Mouse (Mus musculus): Measurements from ENCODE around the gene Rps28. TPM values are rescaled to one million over a fixed set of nuclear protein-coding genes. Genes with fewer than 3 reads are reported as not detected.

Rps28 gene
- polyA plus RNA-seq, 1 experiment from 2014 or later = 868 TPM

GRCm38 (mm10) chr17:33810334-33811141 lies 13.8 kb downstream of the Rps28 start, which contains the start of gene Kank3:
TSS of gene Kank3 (plus strand) at chr17:33810519.
- H3K27ac ChIP-seq = no peak within 1 kb of the TSS
- WGBS = under 1% methylated on average over 36 of the region's 36 CpGs
- H3K4me1 ChIP-seq = 0 out of 2 replicates have a peak, but pooled peaks cover 11% of the 10 kb centered on the region

GRCm38 (mm10) chr17:33808192-33808591 lies 16.2 kb downstream of the Rps28 start:
- Histone ChIP-seq H3K27ac (no peak overlapping the region), H3K27me3 (peaks cover 24% of the 10 kb centered on the region), H3K9me3 (replicated peaks) (no peaks in the 10 kb centered on the region), H3K9ac (0 out of 2 replicates have a peak overlapping the region, but pooled peaks have one; percentile 21), H3K4me3 (no peak overlapping the region), H3K4me1 (0 out of 2 replicates have a peak, but pooled peaks cover 11% of the 10 kb centered on the region), H3K36me3 (ENCODE audit: poor library complexity, severe bottlenecking) (no peaks in the 10 kb centered on the region), H3K4me2 (no peak overlapping the region)
- 49% methylated on average over 10 of the region's 10 CpGs for WGBS
- ATAC-seq = no peak

More at GRCm38 (mm10) chr17:33810334-33811141, 13.8 kb downstream of the Rps28 start, which contains the start of gene Kank3:
- peak within 1 kb of the TSS; percentile 47 for H3K4me3 ChIP-seq
- peak; percentile 100 for ATAC-seq
- peak within 1 kb of the TSS; percentile 60 for H3K9ac ChIP-seq
- no peaks in the 10 kb centered on the region for H3K9me3 ChIP-seq (replicated peaks)
- H3K36me3 ChIP-seq (ENCODE audit: poor library complexity, severe bottlenecking) = no peaks in the 10 kb centered on the region
- peaks cover 21% of the 10 kb centered on the region for H3K27me3 ChIP-seq
- peak within 1 kb of the TSS; percentile 77 for H3K4me2 ChIP-seq

GRCm38 (mm10) chr17:33807181-33807888 lies 17.0 kb downstream of the Rps28 start:
- Histone ChIP-seq H3K9ac (no peak overlapping the region), H3K36me3 (ENCODE audit: poor library complexity, severe bottlenecking) (no peaks in the 10 kb centered on the region), H3K4me3 (no peak overlapping the region), H3K27me3 (peaks cover 16% of the 10 kb centered on the region), H3K4me1 (0 out of 2 replicates have a peak, but pooled peaks cover 11% of the 10 kb centered on the region), H3K4me2 (no peak overlapping the region), H3K27ac (no peak overlapping the region), H3K9me3 (replicated peaks) (no peaks in the 10 kb centered on the region)
- no peak for ATAC-seq
- WGBS = 62% methylated on average over 8 of the region's 9 CpGs

- H3K27me3 ChIP-seq = peaks cover 2% of the 10 kb centered on the region; the same call in 1 of the 2 replicates
- no peaks in the 10 kb centered on the region for H3K4me1 ChIP-seq
- 67% methylated on average over 1 of the region's 1 CpGs for WGBS
- no peak overlapping the region for H3K27ac ChIP-seq
- H3K36me3 ChIP-seq (ENCODE audit: poor library complexity, severe bottlenecking) = no peaks in the 10 kb centered on the region
- H3K9ac ChIP-seq = no peak overlapping the region
- H3K9me3 ChIP-seq (replicated peaks) = no peaks in the 10 kb centered on the region
- no peak for ATAC-seq
- H3K4me3 ChIP-seq = no peak overlapping the region
- no peak overlapping the region for H3K4me2 ChIP-seq
Measured at GRCm38 (mm10) chr17:33804745-33805144, 19.6 kb downstream of the Rps28 start.

- no peak overlapping the region for H3K27ac ChIP-seq
- ATAC-seq = no peak
- no peak overlapping the region for H3K9ac ChIP-seq
- H3K36me3 ChIP-seq (ENCODE audit: poor library complexity, severe bottlenecking) = no peaks in the 10 kb centered on the region
- peaks cover 2% of the 10 kb centered on the region; the same call in 1 of the 2 replicates for H3K27me3 ChIP-seq
- no peak overlapping the region for H3K4me2 ChIP-seq
- no peak overlapping the region for H3K4me3 ChIP-seq
- no peaks in the 10 kb centered on the region for H3K4me1 ChIP-seq
- H3K9me3 ChIP-seq (replicated peaks) = no peaks in the 10 kb centered on the region
- WGBS = 58% methylated on average over 4 of the region's 4 CpGs
Measured at GRCm38 (mm10) chr17:33804205-33804604, 20.2 kb downstream of the Rps28 start.

- no peak for ATAC-seq
- Histone ChIP-seq H3K4me1 (no peaks in the 10 kb centered on the region), H3K9me3 (replicated peaks) (no peaks in the 10 kb centered on the region), H3K4me2 (no peak overlapping the region), H3K9ac (no peak overlapping the region), H3K27ac (no peak overlapping the region), H3K4me3 (no peak overlapping the region), H3K27me3 (peaks cover 2% of the 10 kb centered on the region; the same call in 1 of the 2 replicates), H3K36me3 (ENCODE audit: poor library complexity, severe bottlenecking) (no peaks in the 10 kb centered on the region)
- 1% methylated on average over 2 of the region's 2 CpGs for WGBS
Measured at GRCm38 (mm10) chr17:33802221-33802620, 22.1 kb downstream of the Rps28 start.

- Histone ChIP-seq H3K27ac (no peak overlapping the region), H3K4me1 (no peaks in the 10 kb centered on the region), H3K36me3 (ENCODE audit: poor library complexity, severe bottlenecking) (no peaks in the 10 kb centered on the region), H3K4me2 (no peak overlapping the region), H3K27me3 (no peaks in the 10 kb centered on the region), H3K4me3 (no peak overlapping the region), H3K9ac (no peak overlapping the region), H3K9me3 (replicated peaks) (no peaks in the 10 kb centered on the region)
- ATAC-seq = no peak
- 74% methylated on average over 1 of the region's 1 CpGs for WGBS
Measured at GRCm38 (mm10) chr17:33799277-33799676, 25.1 kb downstream of the Rps28 start.

- no peaks in the 10 kb centered on the region for H3K4me1 ChIP-seq
- no peak overlapping the region for H3K27ac ChIP-seq
- ATAC-seq = no peak
- H3K4me3 ChIP-seq = no peak overlapping the region
- no peak overlapping the region for H3K4me2 ChIP-seq
- H3K9ac ChIP-seq = no peak overlapping the region
- no peaks in the 10 kb centered on the region for H3K27me3 ChIP-seq
- WGBS = 40% methylated on average over 3 of the region's 3 CpGs
- H3K36me3 ChIP-seq (ENCODE audit: poor library complexity, severe bottlenecking) = no peaks in the 10 kb centered on the region
- H3K9me3 ChIP-seq (replicated peaks) = no peaks in the 10 kb centered on the region
Measured at GRCm38 (mm10) chr17:33798306-33798705, 26.1 kb downstream of the Rps28 start.

- H3K27me3 ChIP-seq = 0 out of 2 replicates have a peak, but pooled peaks cover 3% of the 10 kb centered on the region
- no peak overlapping the region for H3K4me2 ChIP-seq
- H3K27ac ChIP-seq = no peak overlapping the region
- WGBS = 92% methylated on average over 4 of the region's 4 CpGs
- ATAC-seq = no peak
- no peaks in the 10 kb centered on the region for H3K9me3 ChIP-seq (replicated peaks)
- H3K36me3 ChIP-seq (ENCODE audit: poor library complexity, severe bottlenecking) = no peaks in the 10 kb centered on the region
- H3K4me1 ChIP-seq = no peaks in the 10 kb centered on the region
- no peak overlapping the region for H3K9ac ChIP-seq
- no peak overlapping the region for H3K4me3 ChIP-seq
Measured at GRCm38 (mm10) chr17:33788732-33789131, 35.6 kb downstream of the Rps28 start.

GRCm38 (mm10) chr17:33786375-33786774 lies 38.0 kb downstream of the Rps28 start:
- H3K27me3 ChIP-seq = peaks cover 10% of the 10 kb centered on the region; the same call in 1 of the 2 replicates
- no peak overlapping the region for H3K4me2 ChIP-seq
- no peak overlapping the region for H3K4me3 ChIP-seq
- H3K36me3 ChIP-seq (ENCODE audit: poor library complexity, severe bottlenecking) = no peaks in the 10 kb centered on the region
- H3K4me1 ChIP-seq = peaks cover 9% of the 10 kb centered on the region
- H3K9ac ChIP-seq = no peak overlapping the region
- no peak for ATAC-seq
- no peak overlapping the region for H3K27ac ChIP-seq
- no peaks in the 10 kb centered on the region for H3K9me3 ChIP-seq (replicated peaks)
- WGBS = 83% methylated on average over 18 of the region's 18 CpGs

GRCm38 (mm10) chr17:33784939-33785338 lies 39.4 kb downstream of the Rps28 start:
- H3K36me3 ChIP-seq (ENCODE audit: poor library complexity, severe bottlenecking) = no peaks in the 10 kb centered on the region
- WGBS = 91% methylated on average over 2 of the region's 2 CpGs
- no peak overlapping the region for H3K4me3 ChIP-seq
- peaks cover 20% of the 10 kb centered on the region for H3K4me1 ChIP-seq
- H3K27ac ChIP-seq = no peak overlapping the region
- no peaks in the 10 kb centered on the region for H3K9me3 ChIP-seq (replicated peaks)
- H3K9ac ChIP-seq = no peak overlapping the region
- peaks cover 10% of the 10 kb centered on the region; the same call in 1 of the 2 replicates for H3K27me3 ChIP-seq
- ATAC-seq = no peak
- H3K4me2 ChIP-seq = no peak overlapping the region

- H3K36me3 ChIP-seq (ENCODE audit: poor library complexity, severe bottlenecking) = no peaks in the 10 kb centered on the region
- no peak overlapping the region for H3K4me3 ChIP-seq
- no peak overlapping the region for H3K9ac ChIP-seq
- no peak overlapping the region for H3K27ac ChIP-seq
- peaks cover 10% of the 10 kb centered on the region; the same call in 1 of the 2 replicates for H3K27me3 ChIP-seq
- H3K4me1 ChIP-seq = peaks cover 35% of the 10 kb centered on the region
- H3K9me3 ChIP-seq (replicated peaks) = no peaks in the 10 kb centered on the region
- no peak overlapping the region for H3K4me2 ChIP-seq
- no peak for ATAC-seq
Measured at GRCm38 (mm10) chr17:33783408-33783807, 41.0 kb downstream of the Rps28 start.
